Mouse (Mus musculus) hematopoietic multipotent progenitor cell, adult 10-12 weeks (in vitro differentiated cells): ENCODE results near the gene Zfy1. TPM values are rescaled to one million over a fixed set of nuclear protein-coding genes. Genes with fewer than 3 reads are reported as not detected.

Experiments used
- polyA plus RNA-seq: library from polyadenylated mRNA; stranded (reverse); fragments of >175 nt; gene quantifications from 2 replicates; pipeline ENCODE4 v1.2.3, GENCODE M21; 2012; ENCODE audit warnings: low replicate concordance

Gene Zfy1
- polyA plus RNA-seq, result not detected in 2 replicates

GRCm38 (mm10) chrY:797309-797708 lies at the start of gene Zfy1:
Zfy1 (minus strand) TSS chrY:797409.

GRCm38 (mm10) chrY:818396-818795 lies 21.2 kb upstream of the Zfy1 start, which contains the start of gene Uba1y:
Uba1y (plus strand) TSS chrY:818649.

Other genes starting within 250 kb of the Zfy1 start
- gene Uba1y, start 21.2 kb upstream of the Zfy1 start, polyA plus RNA-seq, result not detected in 2 replicates
- 2.2 TPM in 1 of 2 replicates, not detected in the other for gene Kdm5d, start 100.4 kb upstream of the Zfy1 start, polyA plus RNA-seq
- gene Eif2s3y, start 213.1 kb upstream of the Zfy1 start, polyA plus RNA-seq, result 4.8 TPM in 1 of 2 replicates, not detected in the other